Mouse (Mus musculus) lung, adult 2 months (tissue): ENCODE measurements around the gene Gcnt7.

ENCODE experiments used
- CTCF ChIP-seq: fragments of 200-500 bp; IDR thresholded peaks from 2 replicates; pipeline ENCODE4 v1.5.1; 2011; ENCODE audit warnings: mild to moderate bottlenecking, low read length, control low read depth; ENCODE audit not compliant: insufficient read depth
- POLR2A ChIP-seq: fragments of 200-500 bp; IDR thresholded peaks from 2 replicates; pipeline ENCODE4 v1.6.1; 2011; ENCODE audit warnings: low read depth, mild to moderate bottlenecking, control low read depth, low read length, borderline replicate concordance; ENCODE audit errors: extremely low read depth

GRCm38 (mm10) chr2:172410686-172411085 lies 47.7 kb downstream of the Gcnt7 start:
- TF ChIP-seq POLR2A (no peak), CTCF (no peak)
